Mouse (Mus musculus): ENCODE data around the gene Kank1. TPM values are rescaled to one million over a fixed set of nuclear protein-coding genes. Genes with fewer than 3 reads are reported as not detected.
"Not testable (repeated sequence)": the region's sequence is repeated elsewhere in the genome, so short reads cannot be mapped to it uniquely, and the experiment has no call there.

Kank1 gene
- polyA plus RNA-seq, 1 experiment from 2014 or later: 5.7 TPM

DNA sequence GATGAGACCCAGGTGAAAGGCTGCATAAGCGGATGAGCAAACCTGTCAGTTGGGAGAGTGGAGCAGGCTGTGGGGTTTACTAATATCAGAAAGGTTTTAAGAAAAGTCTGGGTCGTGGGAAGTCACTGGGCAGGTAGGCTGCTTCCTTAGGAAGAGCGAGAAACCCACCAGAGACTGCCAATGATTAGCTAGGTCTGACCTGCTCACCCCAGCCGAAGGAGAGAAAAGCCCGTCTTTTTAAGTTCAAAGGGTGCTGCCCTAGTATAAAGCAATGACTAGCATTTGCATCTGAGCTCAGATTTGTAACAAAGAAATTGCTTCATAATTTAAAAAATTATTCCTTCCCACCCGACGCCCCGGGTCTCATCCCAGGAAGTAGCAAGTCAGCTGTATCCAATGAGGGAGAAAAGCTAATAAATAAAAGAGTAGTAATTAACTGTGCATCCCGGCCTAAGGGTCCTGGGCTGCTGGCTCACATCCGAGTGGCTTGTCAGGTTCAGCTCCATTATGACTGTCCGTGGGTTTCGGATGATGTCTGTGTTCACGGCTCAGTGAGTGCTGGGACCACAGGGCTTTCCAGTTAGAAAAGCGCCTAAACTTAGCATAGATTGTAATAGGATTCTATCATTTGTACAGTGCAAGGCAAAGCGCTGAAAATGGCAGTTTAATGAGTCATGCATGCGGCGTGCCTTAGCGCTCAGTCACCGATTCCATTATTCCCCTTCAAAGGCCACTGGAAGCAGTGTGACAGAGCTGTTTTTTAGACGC lies 225.0 kb downstream of the Kank1 start:
- Histone ChIP-seq H3K27me3 (no peaks in the 10 kb centered on the region), H3K27ac (0 out of 2 replicates have a peak overlapping the region, but pooled peaks have one; percentile 7), H3K4me1 (replicated peaks) (no peaks in the 10 kb centered on the region), H3K4me3 (replicated peaks) (no peak overlapping the region), H3K9ac (replicated peaks) (no peak overlapping the region), H3K4me2 (replicated peaks) (0 out of 2 replicates have a peak overlapping the region, but pooled peaks have one; percentile 24), H3K9me3 (peaks cover 4% of the 10 kb centered on the region; the same call in 1 of the 2 replicates), H3K36me3 (no peaks in the 10 kb centered on the region)
- 0 out of 2 replicates have a peak, but pooled peaks have one; percentile 63 for ATAC-seq
- 61% methylated on average over 20 of the region's 20 CpGs for WGBS

DNA sequence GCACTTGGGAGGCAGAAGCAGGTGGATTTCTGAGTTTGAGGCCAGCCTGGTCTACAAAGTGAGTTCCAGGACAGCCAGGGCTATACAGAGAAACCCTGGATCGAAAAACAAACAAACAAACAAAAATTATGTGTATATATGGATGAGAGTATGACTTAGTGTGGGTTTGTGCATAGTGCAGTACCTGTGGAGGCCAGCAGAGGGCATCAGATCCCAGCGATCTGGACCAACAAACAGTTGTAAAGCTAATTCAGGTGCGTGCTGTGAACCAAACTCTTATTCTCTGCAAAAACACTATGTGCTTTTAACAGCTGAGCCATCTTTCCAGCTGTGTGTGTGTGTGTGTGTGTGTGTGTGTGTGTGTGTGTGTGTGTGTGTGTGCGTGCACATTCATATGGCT lies 239.0 kb downstream of the Kank1 start:
- H3K27me3 ChIP-seq; H3K9ac ChIP-seq (replicated peaks): not testable (repeated sequence)
- WGBS: 68% methylated on average over 4 of the region's 4 CpGs

DNA sequence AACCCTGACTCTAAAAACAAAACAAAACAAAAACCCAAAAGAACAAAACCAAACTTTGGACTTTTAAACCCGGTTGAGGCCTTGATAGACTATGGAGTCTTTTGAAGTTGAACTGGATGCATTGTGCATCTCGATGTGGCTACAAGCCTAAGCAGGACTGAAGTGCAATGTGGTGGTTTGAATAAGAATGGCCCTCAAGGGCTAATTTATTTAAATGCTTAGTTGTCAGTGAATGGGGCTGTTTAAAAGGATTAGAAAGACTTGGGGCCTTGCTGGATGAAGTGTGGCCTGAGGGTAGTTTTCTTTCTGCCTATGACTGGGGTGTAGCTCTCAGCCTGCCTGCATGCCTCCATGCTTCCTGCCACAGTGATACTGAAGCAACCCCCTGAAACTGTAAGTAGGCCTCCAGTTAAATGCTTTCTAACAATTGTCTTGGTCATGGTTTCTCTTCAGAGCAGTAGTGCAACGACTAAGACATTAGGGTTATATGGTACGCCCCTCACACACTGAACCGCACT lies 242.4 kb downstream of the Kank1 start:
- no peak overlapping the region for H3K4me2 ChIP-seq (replicated peaks)
- no peaks in the 10 kb centered on the region for H3K36me3 ChIP-seq
- no peak for ATAC-seq
- H3K27me3 ChIP-seq: no peaks in the 10 kb centered on the region
- no peaks in the 10 kb centered on the region for H3K4me1 ChIP-seq (replicated peaks)
- H3K4me3 ChIP-seq (replicated peaks): no peak overlapping the region
- no peak overlapping the region for H3K9ac ChIP-seq (replicated peaks)
- H3K27ac ChIP-seq: no peak overlapping the region
- WGBS: 56% methylated on average over 5 of the region's 5 CpGs
- peaks cover 11% of the 10 kb centered on the region; the same call in 1 of the 2 replicates for H3K9me3 ChIP-seq

More for the DNA sequence above, 239.0 kb downstream of the Kank1 start:
- H3K9me3 ChIP-seq: peaks cover 15% of the 10 kb centered on the region; the same call in 1 of the 2 replicates
- not testable (repeated sequence) for H3K4me3 ChIP-seq (replicated peaks); H3K36me3 ChIP-seq; H3K27ac ChIP-seq; ATAC-seq; H3K4me2 ChIP-seq (replicated peaks); H3K4me1 ChIP-seq (replicated peaks)

DNA sequence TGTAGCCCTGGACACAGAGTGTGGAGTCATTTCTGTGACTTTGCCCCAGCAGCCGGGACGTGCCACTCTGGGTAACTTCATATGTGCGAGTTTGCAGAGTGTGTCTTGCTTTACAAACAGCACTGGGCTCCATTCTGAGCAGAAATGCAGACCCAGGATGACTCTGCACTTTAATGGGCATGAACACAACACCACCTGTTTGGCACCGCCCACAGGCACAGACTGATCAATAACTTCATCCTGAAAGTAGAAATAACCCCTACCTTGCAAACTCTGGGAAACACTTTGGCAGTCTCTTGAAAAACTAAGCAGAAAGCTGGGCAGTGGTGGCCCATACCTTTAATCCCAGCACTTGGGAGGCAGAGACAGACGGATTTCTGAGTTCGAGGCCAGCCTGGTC lies 244.0 kb downstream of the Kank1 start:
- Histone ChIP-seq H3K9ac (replicated peaks) (no peak overlapping the region), H3K36me3 (no peaks in the 10 kb centered on the region), H3K4me3 (replicated peaks) (no peak overlapping the region), H3K27ac (no peak overlapping the region), H3K4me2 (replicated peaks) (no peak overlapping the region), H3K9me3 (peaks cover 11% of the 10 kb centered on the region; the same call in 1 of the 2 replicates), H3K4me1 (replicated peaks) (no peaks in the 10 kb centered on the region), H3K27me3 (peaks cover 1% of the 10 kb centered on the region)
- 84% methylated on average over 6 of the region's 6 CpGs for WGBS
- no peak for ATAC-seq

Other genes with a start within 250 kb of the Kank1 start
- 0.45 and 0.46 TPM in 2 replicates for gene Dock8, start 237.4 kb upstream of the Kank1 start, polyA plus RNA-seq (2015; fragmentation: Nextera tagmentation; extraction: Ambion mirVana)

All from midbrain, embryonic 13.5 days (tissue).